Mouse (Mus musculus): ENCODE results near the gene Rab44. TPM values are rescaled to one million over a fixed set of nuclear protein-coding genes. Genes with fewer than 3 reads are reported as not detected.

The Rab44 gene
- polyA plus RNA-seq, 1 experiment from 2014 or later: 0.20 TPM

GRCm38 (mm10) chr17:29149766-29150165 lies 35.8 kb downstream of the Rab44 start:
- no peaks in the 10 kb centered on the region for H3K9me3 ChIP-seq (ENCODE audit: control insufficient read depth, low read length)
- no peaks in the 10 kb centered on the region for H3K4me1 ChIP-seq (ENCODE audit: control insufficient read depth, insufficient read depth, low read length)
- no peak overlapping the region for H3K27ac ChIP-seq (replicated peaks; ENCODE audit: low read depth, low read length)
- no peak for ATAC-seq (ENCODE audit: low FRiP score, low TSS enrichment)
- H3K4me3 ChIP-seq (replicated peaks; ENCODE audit: low read depth, low read length): no peak overlapping the region
- H3K36me3 ChIP-seq (ENCODE audit: control insufficient read depth, insufficient read depth, low read length): no peaks in the 10 kb centered on the region
- 74% methylated on average over 7 of the region's 7 CpGs for WGBS
- H3K9ac ChIP-seq (replicated peaks; ENCODE audit: low read length): no peak overlapping the region
- H3K27me3 ChIP-seq (ENCODE audit: control insufficient read depth, insufficient read depth, low read length): no peaks in the 10 kb centered on the region
- H3K4me2 ChIP-seq (ENCODE audit: low read length): no peak overlapping the region
- DNase-seq: no peak

- DNase-seq (no peak), ATAC-seq (ENCODE audit: low FRiP score, low TSS enrichment) (no peak)
- WGBS: 77% methylated on average over 5 of the region's 5 CpGs
- H3K9ac ChIP-seq (replicated peaks; ENCODE audit: low read length): no peak overlapping the region
- H3K27ac ChIP-seq (replicated peaks; ENCODE audit: low read depth, low read length): no peak overlapping the region
- peaks cover 9% of the 10 kb centered on the region; the same call in 1 of the 2 replicates for H3K4me1 ChIP-seq (ENCODE audit: control insufficient read depth, insufficient read depth, low read length)
- H3K27me3 ChIP-seq (ENCODE audit: control insufficient read depth, insufficient read depth, low read length): no peaks in the 10 kb centered on the region
- no peak overlapping the region for H3K4me3 ChIP-seq (replicated peaks; ENCODE audit: low read depth, low read length)
- no peaks in the 10 kb centered on the region for H3K9me3 ChIP-seq (ENCODE audit: control insufficient read depth, low read length)
- H3K36me3 ChIP-seq (ENCODE audit: control insufficient read depth, insufficient read depth, low read length): no peaks in the 10 kb centered on the region
- no peak overlapping the region for H3K4me2 ChIP-seq (ENCODE audit: low read length)
Measured at GRCm38 (mm10) chr17:29152547-29152946, 38.6 kb downstream of the Rab44 start.

- Histone ChIP-seq H3K4me3 (replicated peaks; ENCODE audit: low read depth, low read length) (no peak overlapping the region), H3K27ac (replicated peaks; ENCODE audit: low read depth, low read length) (no peak overlapping the region), H3K4me2 (ENCODE audit: low read length) (no peak overlapping the region), H3K27me3 (ENCODE audit: control insufficient read depth, insufficient read depth, low read length) (no peaks in the 10 kb centered on the region), H3K36me3 (ENCODE audit: control insufficient read depth, insufficient read depth, low read length) (no peaks in the 10 kb centered on the region), H3K9ac (replicated peaks; ENCODE audit: low read length) (no peak overlapping the region), H3K4me1 (ENCODE audit: control insufficient read depth, insufficient read depth, low read length) (peaks cover 9% of the 10 kb centered on the region; the same call in 1 of the 2 replicates), H3K9me3 (ENCODE audit: control insufficient read depth, low read length) (no peaks in the 10 kb centered on the region)
- ATAC-seq (ENCODE audit: low FRiP score, low TSS enrichment) (no peak), DNase-seq (no peak)
- 90% methylated on average over 13 of the region's 13 CpGs for WGBS
Measured at GRCm38 (mm10) chr17:29154247-29154646, 40.3 kb downstream of the Rab44 start.

GRCm38 (mm10) chr17:29155355-29156135 lies 41.6 kb downstream of the Rab44 start:
- Histone ChIP-seq H3K9ac (replicated peaks; ENCODE audit: low read length) (no peak overlapping the region), H3K4me3 (replicated peaks; ENCODE audit: low read depth, low read length) (no peak overlapping the region), H3K4me1 (ENCODE audit: control insufficient read depth, insufficient read depth, low read length) (peaks cover 9% of the 10 kb centered on the region; the same call in 1 of the 2 replicates), H3K27ac (replicated peaks; ENCODE audit: low read depth, low read length) (no peak overlapping the region), H3K36me3 (ENCODE audit: control insufficient read depth, insufficient read depth, low read length) (no peaks in the 10 kb centered on the region), H3K4me2 (ENCODE audit: low read length) (no peak overlapping the region), H3K9me3 (ENCODE audit: control insufficient read depth, low read length) (no peaks in the 10 kb centered on the region), H3K27me3 (ENCODE audit: control insufficient read depth, insufficient read depth, low read length) (no peaks in the 10 kb centered on the region)
- DNase-seq: peak; percentile 48
- 51% methylated on average over 12 of the region's 12 CpGs for WGBS
- no peak for ATAC-seq (ENCODE audit: low FRiP score, low TSS enrichment)

GRCm38 (mm10) chr17:29156396-29156795 lies 42.5 kb downstream of the Rab44 start:
- ATAC-seq (ENCODE audit: low FRiP score, low TSS enrichment) (no peak), DNase-seq (peak; percentile 33)
- Histone ChIP-seq H3K9ac (replicated peaks; ENCODE audit: low read length) (no peak overlapping the region), H3K4me2 (ENCODE audit: low read length) (no peak overlapping the region), H3K4me1 (ENCODE audit: control insufficient read depth, insufficient read depth, low read length) (peaks cover 9% of the 10 kb centered on the region; the same call in 1 of the 2 replicates), H3K4me3 (replicated peaks; ENCODE audit: low read depth, low read length) (no peak overlapping the region), H3K36me3 (ENCODE audit: control insufficient read depth, insufficient read depth, low read length) (no peaks in the 10 kb centered on the region), H3K9me3 (ENCODE audit: control insufficient read depth, low read length) (no peaks in the 10 kb centered on the region), H3K27ac (replicated peaks; ENCODE audit: low read depth, low read length) (no peak overlapping the region), H3K27me3 (ENCODE audit: control insufficient read depth, insufficient read depth, low read length) (no peaks in the 10 kb centered on the region)
- 55% methylated on average over 16 of the region's 16 CpGs for WGBS

GRCm38 (mm10) chr17:29156866-29157265 lies 42.9 kb downstream of the Rab44 start:
- ATAC-seq (ENCODE audit: low FRiP score, low TSS enrichment): no peak
- no peak overlapping the region for H3K27ac ChIP-seq (replicated peaks; ENCODE audit: low read depth, low read length)
- DNase-seq: no peak
- no peaks in the 10 kb centered on the region for H3K36me3 ChIP-seq (ENCODE audit: control insufficient read depth, insufficient read depth, low read length)
- H3K4me3 ChIP-seq (replicated peaks; ENCODE audit: low read depth, low read length): no peak overlapping the region
- no peaks in the 10 kb centered on the region for H3K9me3 ChIP-seq (ENCODE audit: control insufficient read depth, low read length)
- H3K27me3 ChIP-seq (ENCODE audit: control insufficient read depth, insufficient read depth, low read length): no peaks in the 10 kb centered on the region
- no peak overlapping the region for H3K9ac ChIP-seq (replicated peaks; ENCODE audit: low read length)
- no peak overlapping the region for H3K4me2 ChIP-seq (ENCODE audit: low read length)
- H3K4me1 ChIP-seq (ENCODE audit: control insufficient read depth, insufficient read depth, low read length): peaks cover 9% of the 10 kb centered on the region; the same call in 1 of the 2 replicates
- 93% methylated on average over 8 of the region's 8 CpGs for WGBS

GRCm38 (mm10) chr17:29158899-29159298 lies 45.0 kb downstream of the Rab44 start:
- no peak overlapping the region for H3K4me3 ChIP-seq (replicated peaks; ENCODE audit: low read depth, low read length)
- no peak for ATAC-seq (ENCODE audit: low FRiP score, low TSS enrichment)

GRCm38 (mm10) chr17:29159320-29159719 lies 45.4 kb downstream of the Rab44 start:
- H3K9me3 ChIP-seq (ENCODE audit: control insufficient read depth, low read length): no peaks in the 10 kb centered on the region
- no peak overlapping the region for H3K4me3 ChIP-seq (replicated peaks; ENCODE audit: low read depth, low read length)
- 91% methylated on average over 5 of the region's 5 CpGs for WGBS
- peaks cover 12% of the 10 kb centered on the region for H3K4me1 ChIP-seq (ENCODE audit: control insufficient read depth, insufficient read depth, low read length)
- no peak overlapping the region for H3K9ac ChIP-seq (replicated peaks; ENCODE audit: low read length)
- ATAC-seq (ENCODE audit: low FRiP score, low TSS enrichment) (no peak), DNase-seq (no peak)
- H3K36me3 ChIP-seq (ENCODE audit: control insufficient read depth, insufficient read depth, low read length): no peaks in the 10 kb centered on the region
- H3K27me3 ChIP-seq (ENCODE audit: control insufficient read depth, insufficient read depth, low read length): no peaks in the 10 kb centered on the region
- H3K27ac ChIP-seq (replicated peaks; ENCODE audit: low read depth, low read length): no peak overlapping the region
- no peak overlapping the region for H3K4me2 ChIP-seq (ENCODE audit: low read length)

More at GRCm38 (mm10) chr17:29158899-29159298, 45.0 kb downstream of the Rab44 start:
- no peak for DNase-seq
- WGBS: 97% methylated on average over 15 of the region's 15 CpGs
- no peak overlapping the region for H3K27ac ChIP-seq (replicated peaks; ENCODE audit: low read depth, low read length)
- H3K27me3 ChIP-seq (ENCODE audit: control insufficient read depth, insufficient read depth, low read length): no peaks in the 10 kb centered on the region
- peaks cover 9% of the 10 kb centered on the region; the same call in 1 of the 2 replicates for H3K4me1 ChIP-seq (ENCODE audit: control insufficient read depth, insufficient read depth, low read length)
- no peak overlapping the region for H3K9ac ChIP-seq (replicated peaks; ENCODE audit: low read length)
- no peaks in the 10 kb centered on the region for H3K9me3 ChIP-seq (ENCODE audit: control insufficient read depth, low read length)
- H3K4me2 ChIP-seq (ENCODE audit: low read length): no peak overlapping the region
- no peaks in the 10 kb centered on the region for H3K36me3 ChIP-seq (ENCODE audit: control insufficient read depth, insufficient read depth, low read length)

Measured in midbrain, embryonic 14.5 days (tissue).